Mouse (Mus musculus) erythroid progenitor cell, adult 5-6 weeks (primary cell): Measurements from ENCODE around the gene E130208F15Rik. TPM values are rescaled to one million over a fixed set of nuclear protein-coding genes. Genes with fewer than 3 reads are reported as not detected.

Experiments used
- ATAC-seq: replicated peaks from 2 replicates; pipeline ENCODE4 v1.8.0; 2016; ENCODE audit warnings: moderate number of reproducible peaks, mild to moderate bottlenecking, moderate TSS enrichment, inconsistent platforms; ENCODE audit not compliant: poor library complexity, low FRiP score, severe bottlenecking
- total RNA-seq, 2 experiments: library from RNA; stranded (forward) in 1 of 2; stranded (reverse) in 1 of 2; fragments of 150-400 nt in 1 of 2; fragments of 186-747, 209-891 nt in 1 of 2; gene quantifications; 2 replicates each; pipeline versions ENCODE4 v1.2.3 to v1.2.4; 2015 to 2017; ENCODE audit warnings: low replicate concordance in 2 of 2

Gene E130208F15Rik
- not detected in 2 replicates for total RNA-seq (2015; ENCODE audit: low replicate concordance)
- 0.39 TPM in 1 of 2 replicates, not detected in the other for total RNA-seq (2017; ENCODE audit: low replicate concordance)

DNA sequence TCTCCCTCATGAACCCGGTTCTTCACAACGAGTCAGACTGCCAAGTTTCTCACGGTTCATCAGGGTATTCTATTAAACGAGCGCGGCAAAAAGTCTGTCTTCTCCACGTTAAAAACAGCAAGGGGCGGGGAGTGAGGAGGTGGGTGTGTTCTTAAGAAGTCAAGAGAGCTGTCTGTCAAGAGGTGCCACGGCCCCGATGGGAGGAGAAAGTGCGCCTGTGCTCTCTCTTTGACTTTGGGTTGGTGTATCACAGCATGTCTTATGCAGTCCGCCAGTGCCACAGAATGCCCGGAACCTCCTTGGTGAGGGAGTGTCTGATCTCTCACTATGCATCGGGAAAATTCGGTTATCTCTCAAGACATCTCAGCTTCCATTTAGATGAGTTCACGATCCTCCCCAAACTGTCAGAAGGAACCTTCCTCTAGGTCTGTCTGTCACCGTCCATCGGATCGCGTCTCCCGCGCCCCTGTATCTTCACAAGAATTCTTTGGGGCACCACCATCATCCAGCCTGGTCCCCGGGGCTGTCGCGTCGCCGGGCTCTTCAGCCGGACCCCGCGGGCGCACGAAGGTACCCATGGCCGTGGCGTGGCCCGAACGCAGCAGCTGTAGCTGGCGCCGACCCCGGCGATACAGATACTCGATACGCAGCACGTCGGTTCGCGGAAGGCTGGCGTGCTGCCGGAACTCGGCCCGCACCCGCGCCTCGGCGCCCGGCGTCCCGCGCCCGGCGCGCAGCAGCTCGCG is at the start of gene E130208F15Rik:
TSS of gene E130208F15Rik (plus strand) at position 202 of the 746 bp plus-strand sequence.
- ATAC-seq = peak; percentile 48; the same call in 1 of the 2 replicates

DNA sequence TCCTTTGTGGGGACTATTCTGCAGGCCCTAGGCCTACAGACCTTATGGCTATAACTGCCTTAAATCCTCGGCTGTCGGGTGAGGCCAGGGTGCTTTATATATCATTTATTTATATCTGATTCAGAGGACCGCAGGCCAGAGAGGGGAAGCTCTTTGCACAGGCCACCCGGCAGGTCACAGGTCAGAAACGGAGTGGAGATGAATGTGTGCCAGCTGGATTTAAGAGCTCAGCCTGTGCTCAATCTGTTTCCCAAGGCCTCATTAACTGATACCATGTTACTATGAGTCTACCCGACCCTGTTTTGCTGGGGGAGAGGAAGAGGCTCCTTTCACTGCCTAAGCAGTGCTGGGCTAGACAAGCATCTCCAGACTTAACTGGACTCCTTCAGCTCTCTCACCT is 47.2 kb upstream of the E130208F15Rik start:
- no peak for ATAC-seq

GRCm38 (mm10) chr7:30278911-30279310 is 42.6 kb upstream of the E130208F15Rik start:
- ATAC-seq = no peak

DNA sequence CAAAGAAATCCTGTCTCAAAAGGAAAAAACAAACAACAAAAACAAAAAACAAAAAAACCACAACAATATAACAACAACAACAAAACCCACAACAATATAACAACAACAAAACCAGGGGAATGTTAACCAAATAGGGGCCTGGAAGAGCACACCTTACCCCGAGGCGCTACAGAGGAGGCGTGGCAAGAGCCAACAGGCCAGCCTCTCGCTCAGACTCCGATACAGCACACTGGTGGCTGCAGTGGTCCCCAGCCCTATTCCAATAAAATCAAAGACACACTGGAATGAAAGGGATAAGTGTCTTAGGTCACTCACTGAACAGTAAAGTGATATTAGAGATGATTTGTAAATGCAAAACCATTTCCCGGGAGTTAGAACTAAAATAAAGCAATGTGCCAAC is 42.0 kb upstream of the E130208F15Rik start:
- peak; percentile 70 for ATAC-seq

DNA sequence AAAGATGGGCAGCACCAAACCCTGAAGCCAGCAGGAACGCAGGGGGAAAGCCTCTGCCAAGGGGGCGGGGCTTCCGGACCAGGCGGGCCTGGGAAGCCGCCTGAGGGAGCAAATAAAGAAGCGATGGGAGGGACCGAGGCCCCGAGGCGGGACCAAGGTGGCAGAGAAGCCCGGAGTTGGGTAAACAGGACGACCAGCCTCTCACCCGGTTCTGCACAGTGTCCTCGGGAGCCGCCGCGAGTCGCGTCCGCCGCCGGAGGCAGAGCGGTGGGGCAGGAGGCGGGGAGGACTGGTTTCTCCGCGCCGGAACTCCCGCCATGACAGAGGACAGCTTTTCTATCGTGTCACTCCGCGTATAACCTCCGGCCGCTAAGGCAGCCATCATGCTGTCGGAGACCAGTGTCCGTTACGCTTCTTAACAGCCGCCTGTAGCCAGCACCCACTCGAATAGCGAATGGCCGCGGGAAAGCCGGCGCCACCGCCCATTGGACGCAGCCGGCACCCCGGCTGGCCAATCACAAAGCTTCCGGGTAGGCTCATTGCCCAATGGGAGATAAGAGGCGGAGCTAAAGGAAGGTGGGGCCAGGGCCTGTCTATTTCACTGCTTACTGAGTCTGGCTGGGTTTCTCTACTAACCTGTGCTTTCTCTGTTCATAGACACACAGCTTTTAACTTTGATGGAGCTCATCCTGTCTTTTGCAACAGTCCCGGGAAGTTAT is 41.4 kb upstream of the E130208F15Rik start, which contains the start of the genes Thap8 and Wdr62:
TSS of gene Thap8 (plus strand) at position 144 of the 719 bp plus-strand sequence.
TSS of gene Wdr62 (minus strand) at position 469 of the 719 bp plus-strand sequence.
- peak; percentile 92 for ATAC-seq

GRCm38 (mm10) chr7:30280670-30281138 is 40.8 kb upstream of the E130208F15Rik start:
- peak; percentile 62 for ATAC-seq

DNA sequence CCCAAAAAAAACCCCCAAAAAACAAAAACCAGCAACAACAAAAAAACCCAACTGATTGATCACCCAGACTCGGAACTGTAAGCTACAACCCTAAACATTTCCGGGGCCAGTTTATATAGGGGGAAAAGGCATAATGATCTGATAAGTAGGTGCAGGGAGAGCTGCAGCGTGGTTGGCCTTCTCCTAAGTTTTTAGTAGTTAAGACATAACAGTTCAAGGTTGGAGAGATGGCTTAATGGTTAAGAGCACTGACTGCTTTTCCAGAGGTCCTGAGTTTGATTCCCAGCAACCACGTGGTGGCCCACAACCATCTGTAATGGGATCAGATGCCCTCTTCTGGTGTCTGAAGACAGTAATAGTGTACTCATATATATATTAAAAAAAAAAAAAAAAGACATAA is 40.0 kb upstream of the E130208F15Rik start:
- ATAC-seq = no peak

DNA sequence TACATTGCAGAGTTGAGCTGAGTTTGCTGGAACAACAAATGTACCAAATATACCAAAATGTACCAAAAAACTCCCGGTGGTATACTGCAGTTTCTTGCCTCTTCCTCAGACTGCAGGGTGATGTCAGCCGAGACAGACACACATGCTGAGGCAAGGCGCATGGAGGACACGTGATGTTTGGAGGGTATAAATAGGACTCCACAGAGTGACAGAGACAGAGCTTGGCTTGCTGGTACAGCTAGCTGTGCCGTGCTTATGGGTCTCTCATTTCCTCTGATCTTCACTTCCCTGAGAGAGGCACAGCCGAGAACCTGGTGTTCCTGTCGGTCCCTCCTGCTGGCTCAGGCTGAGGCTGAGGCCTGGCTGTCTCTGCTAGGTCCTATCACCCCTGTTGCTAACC is 38.8 kb upstream of the E130208F15Rik start:
- no peak for ATAC-seq

DNA sequence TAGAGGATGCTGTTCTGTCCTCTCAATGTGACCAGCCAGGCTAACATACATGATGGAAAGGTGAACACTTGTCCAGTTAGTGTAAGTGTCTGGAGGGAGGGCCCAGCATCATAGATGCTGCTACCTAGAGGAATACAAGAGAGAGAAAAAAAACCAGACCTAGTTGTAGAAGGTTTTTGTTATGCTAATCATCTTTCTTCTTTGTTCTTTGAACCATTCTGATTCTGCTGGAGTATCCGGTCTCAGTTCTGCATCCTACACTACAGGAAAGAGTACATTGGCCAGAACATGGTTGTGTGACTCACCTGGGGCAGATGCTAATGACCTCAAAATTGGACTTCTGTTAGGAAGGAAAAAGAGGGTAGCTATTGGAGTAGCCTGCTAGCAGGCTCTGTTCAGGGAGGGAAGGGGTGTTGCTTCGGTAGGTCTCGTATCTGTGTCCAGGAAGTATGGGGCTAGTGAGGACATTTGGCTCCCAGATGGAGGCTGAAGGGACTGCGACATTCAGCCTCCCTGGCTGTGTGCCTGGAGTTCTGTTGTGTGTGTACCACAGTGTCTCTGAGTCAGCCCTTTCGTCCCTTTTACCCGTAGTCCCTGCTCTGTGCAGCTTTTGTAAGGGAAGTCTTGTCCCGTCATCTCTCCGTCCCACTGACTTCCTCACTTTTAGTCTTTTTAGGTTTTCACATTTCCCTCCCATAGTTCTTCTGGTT is 34.7 kb upstream of the E130208F15Rik start:
- ATAC-seq = no peak

DNA sequence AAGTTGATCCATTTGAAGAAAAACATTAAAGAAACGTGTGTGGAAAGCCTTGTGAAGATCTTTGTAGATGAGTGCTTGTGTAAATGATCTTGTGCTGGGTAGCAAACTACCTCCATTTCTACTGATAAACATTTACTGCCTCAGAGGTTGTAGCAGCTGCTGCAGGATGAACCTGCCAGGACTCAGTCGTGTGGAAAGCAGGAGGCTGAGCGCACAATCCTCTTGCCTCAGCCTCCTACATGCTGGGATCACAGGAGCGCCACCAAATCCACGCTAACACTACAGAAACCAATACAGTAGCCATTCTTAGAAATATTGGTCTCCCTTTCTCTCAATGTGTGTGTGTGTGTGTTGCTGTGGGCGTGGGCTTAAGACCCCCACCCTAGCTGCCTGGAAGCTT is 33.5 kb upstream of the E130208F15Rik start:
- ATAC-seq = no peak

DNA sequence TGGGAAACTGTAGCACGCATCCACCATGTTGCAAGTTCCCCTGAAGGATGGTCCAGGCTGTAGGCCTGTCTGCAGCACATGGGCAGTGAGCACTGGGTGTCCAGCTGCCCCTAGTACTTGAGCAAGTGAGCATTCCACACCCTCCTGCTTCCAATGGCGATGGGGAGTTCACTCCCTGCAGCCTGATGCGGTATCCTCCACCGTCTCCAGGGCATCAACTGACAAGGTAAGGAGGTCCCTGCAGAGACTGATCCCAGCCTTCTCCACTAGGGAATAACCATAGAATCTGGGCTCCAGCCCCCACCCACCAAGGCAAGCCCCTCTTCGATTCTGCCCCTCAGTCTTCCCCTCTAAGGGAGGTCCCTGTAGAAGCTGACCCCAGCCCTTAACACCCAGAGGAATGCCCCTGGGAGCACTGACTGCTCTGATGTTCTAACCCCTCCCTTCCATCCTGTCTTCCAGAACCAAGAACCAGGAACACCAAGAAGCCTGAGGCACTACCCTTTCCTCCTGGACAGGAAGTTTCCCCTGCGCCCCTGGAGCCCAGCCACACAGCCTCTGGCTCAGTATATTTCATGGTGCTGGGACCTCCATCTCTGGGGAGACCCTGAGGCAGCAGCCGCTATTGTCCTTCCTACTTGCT is 32.3 kb upstream of the E130208F15Rik start:
- ATAC-seq = no peak

DNA sequence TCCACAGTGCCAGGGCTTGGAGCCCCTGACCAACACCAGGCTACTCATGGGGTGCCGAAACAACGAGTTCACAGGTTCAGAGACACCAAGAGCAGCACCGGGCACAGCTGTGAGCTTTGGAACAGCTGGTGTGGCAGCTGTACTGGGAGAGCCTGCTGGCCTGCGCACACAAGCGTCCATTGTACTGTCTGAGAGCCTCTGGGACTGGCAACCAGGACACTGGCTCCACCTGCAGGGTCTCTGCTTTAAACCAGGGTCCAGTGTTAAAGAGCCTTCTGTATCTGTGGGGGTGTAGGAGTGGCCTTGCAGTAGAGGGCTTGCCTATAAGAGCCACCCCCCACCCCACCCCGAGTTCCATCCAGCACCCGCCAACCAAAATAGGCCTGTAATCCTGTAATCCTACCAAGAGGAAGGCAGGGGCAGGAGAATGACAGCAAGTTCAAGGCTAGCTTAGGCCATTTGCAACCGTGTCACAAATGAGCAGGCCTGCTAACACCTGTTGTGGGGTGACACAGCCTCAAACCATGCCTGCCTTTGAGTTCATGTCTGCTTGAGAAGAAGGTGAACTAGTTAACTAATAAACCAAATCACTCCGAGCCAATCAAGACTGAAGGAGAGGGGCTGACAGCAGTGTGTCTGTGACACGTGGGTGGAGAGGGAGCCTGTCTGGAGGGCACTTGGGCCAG is 31.7 kb upstream of the E130208F15Rik start:
- ATAC-seq = no peak

DNA sequence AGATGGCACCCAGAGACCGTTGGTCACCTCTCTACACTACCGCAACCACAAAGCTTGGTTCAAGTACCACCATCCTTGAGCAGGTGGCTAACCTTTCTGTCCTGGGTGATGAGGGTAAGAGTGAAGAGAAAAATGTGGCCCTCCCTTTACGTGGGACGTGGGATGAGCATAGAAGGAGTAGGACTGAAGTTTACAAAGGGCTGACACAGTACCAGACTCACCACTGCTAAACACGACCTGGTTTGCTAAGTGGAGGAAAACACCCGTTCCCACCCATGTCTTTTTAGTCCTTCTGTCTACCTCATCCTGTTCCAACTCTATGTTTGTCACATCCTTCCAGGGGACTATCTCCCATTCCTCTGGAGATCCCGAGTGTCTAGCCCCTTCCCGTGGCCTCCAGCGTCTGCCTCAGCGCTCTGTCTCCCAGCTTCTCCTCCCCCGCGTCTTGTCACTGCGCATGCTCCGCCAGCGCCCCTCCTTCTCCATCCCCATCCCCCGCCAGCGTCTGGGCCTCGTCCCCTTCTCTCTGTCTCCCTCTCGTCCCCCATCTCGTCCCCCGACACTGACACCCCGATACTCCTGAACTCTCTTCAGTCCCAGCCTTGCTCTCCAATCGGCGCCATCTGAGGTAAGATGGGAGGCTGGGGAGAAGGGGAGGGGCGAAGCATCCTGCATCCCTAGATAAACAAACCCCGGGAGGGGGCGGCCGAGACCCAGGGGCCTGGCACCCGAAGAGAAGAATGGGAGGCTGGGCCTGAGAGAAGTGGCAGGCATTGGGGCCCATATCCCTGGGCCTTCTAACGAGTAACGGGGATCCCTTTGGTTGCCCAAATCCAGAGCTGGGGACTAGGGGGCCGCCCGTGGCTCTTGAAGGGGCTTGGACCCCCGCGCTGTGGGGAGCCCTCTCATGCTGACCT is 30.1 kb upstream of the E130208F15Rik start, which contains the start of gene Clip3:
TSS of gene Clip3 (plus strand) at position 514 of the 917 bp plus-strand sequence.
- ATAC-seq = no peak

GRCm38 (mm10) chr7:30293795-30294194 is 27.7 kb upstream of the E130208F15Rik start:
- no peak for ATAC-seq

GRCm38 (mm10) chr7:30294296-30294695 is 27.2 kb upstream of the E130208F15Rik start:
- ATAC-seq = no peak

- no peak for ATAC-seq
Measured at GRCm38 (mm10) chr7:30295103-30295502, 26.4 kb upstream of the E130208F15Rik start.

- ATAC-seq = no peak
Measured at GRCm38 (mm10) chr7:30296816-30297215, 24.7 kb upstream of the E130208F15Rik start.

GRCm38 (mm10) chr7:30297266-30297665 is 24.3 kb upstream of the E130208F15Rik start:
- no peak for ATAC-seq
